Mouse (Mus musculus) kidney, postnatal 10 days (tissue): ENCODE measurements at regions not wholly inside any gene's neighbourhood (a gene's known extent, or its start where the extent isn't known, plus 50 kb on each side); places are given as distances from the start of the nearest gene placed in this dataset.

Experiments
- DNase-seq: peaks from one replicate; pipeline ENCODE4 v3.0.0; 2021; ENCODE audit warnings: mixed read lengths

GRCm38 (mm10) chr10:17619617-17620016 lies 103.4 kb upstream of the Cited2 start:
- DNase-seq, result peak; percentile 25

GRCm38 (mm10) chr10:17621703-17622385 lies 101.2 kb upstream of the Cited2 start:
- no peak for DNase-seq

- no peak for DNase-seq
Measured at GRCm38 (mm10) chr10:17622802-17623201, 100.2 kb upstream of the Cited2 start.

- no peak for DNase-seq
Measured at GRCm38 (mm10) chr10:17629709-17630108, 93.3 kb upstream of the Cited2 start.

GRCm38 (mm10) chr10:17630861-17631581 lies 92.0 kb upstream of the Cited2 start:
- DNase-seq, result no peak

- DNase-seq, result peak; percentile 66
Measured at GRCm38 (mm10) chr10:17631817-17632216, 91.2 kb upstream of the Cited2 start.

GRCm38 (mm10) chr10:17632959-17633674 lies 89.9 kb upstream of the Cited2 start:
- DNase-seq, result no peak

- no peak for DNase-seq
Measured at GRCm38 (mm10) chr10:17645363-17645762, 77.7 kb upstream of the Cited2 start.

GRCm38 (mm10) chr10:17646391-17646790 lies 76.6 kb upstream of the Cited2 start:
- peak; percentile 44 for DNase-seq

GRCm38 (mm10) chr10:17648077-17648476 lies 74.9 kb upstream of the Cited2 start:
- DNase-seq, result no peak

GRCm38 (mm10) chr10:17650997-17651750 lies 71.8 kb upstream of the Cited2 start:
- DNase-seq, result no peak

- DNase-seq, result no peak
Measured at GRCm38 (mm10) chr10:17653325-17653724, 69.7 kb upstream of the Cited2 start.

- no peak for DNase-seq
Measured at GRCm38 (mm10) chr10:17653785-17654184, 69.2 kb upstream of the Cited2 start.

GRCm38 (mm10) chr10:17654308-17654858 lies 68.6 kb upstream of the Cited2 start:
- DNase-seq, result no peak

- DNase-seq, result no peak
Measured at GRCm38 (mm10) chr10:17655459-17656051, 67.5 kb upstream of the Cited2 start.

GRCm38 (mm10) chr10:17656305-17656704 lies 66.7 kb upstream of the Cited2 start:
- DNase-seq, result no peak

GRCm38 (mm10) chr10:17656872-17657482 lies 66.0 kb upstream of the Cited2 start:
- DNase-seq, result no peak

- DNase-seq, result no peak
Measured at GRCm38 (mm10) chr10:17659575-17659974, 63.4 kb upstream of the Cited2 start.

GRCm38 (mm10) chr10:17660836-17661452 lies 62.1 kb upstream of the Cited2 start:
- DNase-seq, result no peak

GRCm38 (mm10) chr10:17666089-17666488 lies 56.9 kb upstream of the Cited2 start:
- no peak for DNase-seq

GRCm38 (mm10) chr10:17669401-17669800 lies 53.6 kb upstream of the Cited2 start:
- no peak for DNase-seq
